Mouse (Mus musculus): Measurements from ENCODE around the gene Arhgef2. TPM values are rescaled to one million over a fixed set of nuclear protein-coding genes. Genes with fewer than 3 reads are reported as not detected.

Gene Arhgef2
- polyA plus RNA-seq, 1 experiment: 224 TPM

GRCm38 (mm10) chr3:88618074-88618871, 12.5 kb downstream of the Arhgef2 start:
- no peak for TF ChIP-seq POLR2A (IDR thresholded peaks at IDR 0.05; ENCODE audit: extremely low read depth, insufficient read depth, low read length)
- TF ChIP-seq CTCF (IDR thresholded peaks at IDR 0.05; ENCODE audit: extremely low read depth, insufficient read depth, low read length): no peak
- H3K27ac ChIP-seq (ENCODE audit: insufficient read depth, low read length): no peak overlapping the region
- peaks cover 2% of the 10 kb centered on the region for H3K4me1 ChIP-seq (ENCODE audit: control insufficient read depth, insufficient read depth, low read length)
- no peak overlapping the region for H3K4me3 ChIP-seq (ENCODE audit: insufficient read depth, low read length)

DNA sequence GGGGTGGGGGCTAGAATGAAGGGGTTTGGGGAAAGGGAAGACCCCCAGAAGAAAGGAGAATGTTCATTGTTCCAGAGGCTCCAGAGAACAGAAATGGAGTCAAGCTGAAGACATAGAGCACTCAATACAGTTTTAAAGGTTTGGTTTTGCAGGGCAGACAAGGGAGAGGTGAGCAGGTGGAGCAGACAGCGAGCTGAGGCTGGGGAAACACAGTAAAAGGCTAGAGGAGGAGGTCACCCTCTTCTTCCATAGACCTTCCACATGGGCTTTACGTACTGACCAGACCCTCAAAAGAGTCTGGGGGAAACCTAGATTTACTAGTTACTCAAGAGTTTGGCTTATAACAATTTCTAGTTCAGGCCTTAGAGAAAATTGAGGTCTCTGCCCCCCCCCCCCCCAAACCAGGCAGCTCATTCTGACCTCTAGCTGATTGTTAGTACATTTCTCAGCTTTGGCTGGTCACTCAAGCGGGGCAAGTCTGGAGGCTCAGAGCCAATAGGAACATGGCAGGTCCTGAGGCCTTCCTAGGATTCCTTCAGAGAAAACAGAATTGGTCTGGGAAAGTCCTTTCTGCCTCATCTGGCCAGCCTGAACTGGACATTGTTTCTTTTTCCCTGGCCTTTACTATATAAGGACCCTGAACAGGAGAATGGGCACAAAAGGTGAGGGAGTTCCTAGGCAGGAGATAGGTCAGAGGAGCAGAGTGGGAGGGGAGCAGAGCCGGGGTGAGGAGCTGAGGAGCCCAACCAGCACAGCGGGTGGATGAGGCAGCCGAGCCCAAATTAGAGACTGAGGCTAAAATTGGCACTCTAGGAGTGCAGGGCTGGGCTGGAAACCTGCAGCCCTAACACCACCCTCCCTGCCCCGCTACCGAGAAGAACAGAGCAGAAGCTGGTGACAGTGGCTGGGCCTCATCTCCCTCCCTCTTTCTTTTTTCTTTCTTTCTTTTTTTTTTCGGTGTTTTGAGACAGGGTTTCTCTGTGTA, 13.6 kb downstream of the Arhgef2 start:
- Histone ChIP-seq H3K4me1 (ENCODE audit: control insufficient read depth, insufficient read depth, low read length) (peaks cover 8% of the 10 kb centered on the region), H3K4me3 (ENCODE audit: insufficient read depth, low read length) (no peak overlapping the region), H3K27ac (ENCODE audit: insufficient read depth, low read length) (0 out of 2 replicates have a peak overlapping the region, but pooled peaks have one; percentile 17)
- TF ChIP-seq CTCF (IDR thresholded peaks at IDR 0.05; ENCODE audit: extremely low read depth, insufficient read depth, low read length) (no peak), POLR2A (IDR thresholded peaks at IDR 0.05; ENCODE audit: extremely low read depth, insufficient read depth, low read length) (no peak)

GRCm38 (mm10) chr3:88620146-88620991, 14.6 kb downstream of the Arhgef2 start:
- Histone ChIP-seq H3K4me3 (ENCODE audit: insufficient read depth, low read length) (peak overlapping the region; percentile 74), H3K4me1 (ENCODE audit: control insufficient read depth, insufficient read depth, low read length) (peaks cover 13% of the 10 kb centered on the region), H3K27ac (ENCODE audit: insufficient read depth, low read length) (peak overlapping the region; percentile 95)
- TF ChIP-seq CTCF (IDR thresholded peaks at IDR 0.05; ENCODE audit: extremely low read depth, insufficient read depth, low read length): no peak
- no peak for TF ChIP-seq POLR2A (IDR thresholded peaks at IDR 0.05; ENCODE audit: extremely low read depth, insufficient read depth, low read length)

DNA sequence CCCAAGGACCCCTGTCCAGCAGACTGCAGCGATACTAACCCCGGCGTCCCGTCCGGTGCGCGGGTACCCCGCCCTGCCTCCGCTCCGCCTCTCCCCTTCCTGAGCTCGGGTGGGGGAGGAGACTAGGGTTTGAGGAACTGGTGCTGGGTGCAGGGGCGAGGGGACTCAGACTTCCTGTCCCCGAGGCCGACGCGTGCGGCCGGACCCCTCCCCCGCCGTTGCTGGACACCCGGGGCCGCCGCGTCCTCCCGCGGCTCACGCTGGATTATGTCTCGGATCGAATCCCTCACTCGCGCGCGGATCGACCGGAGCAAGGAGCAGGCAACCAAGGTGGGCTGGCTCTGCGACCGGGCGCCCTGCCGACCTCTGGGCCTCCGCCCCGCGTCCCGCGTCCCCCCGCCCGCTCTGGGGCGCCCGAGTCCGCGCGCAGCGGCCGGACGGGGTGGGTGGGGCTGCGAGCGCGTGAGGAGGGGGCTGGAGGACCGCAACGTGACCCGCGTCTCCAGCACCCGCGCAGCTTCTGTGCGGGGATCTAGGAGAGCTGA, 15.3 kb downstream of the Arhgef2 start:
- peak overlapping the region; percentile 95 for H3K27ac ChIP-seq (ENCODE audit: insufficient read depth, low read length)
- H3K4me3 ChIP-seq (ENCODE audit: insufficient read depth, low read length): peak overlapping the region; percentile 74

GRCm38 (mm10) chr3:88621537-88622112, 15.9 kb downstream of the Arhgef2 start:
- Histone ChIP-seq H3K27ac (ENCODE audit: insufficient read depth, low read length) (peak overlapping the region; percentile 95), H3K4me1 (ENCODE audit: control insufficient read depth, insufficient read depth, low read length) (peaks cover 19% of the 10 kb centered on the region), H3K4me3 (ENCODE audit: insufficient read depth, low read length) (peak overlapping the region; percentile 74)
- TF ChIP-seq POLR2A (IDR thresholded peaks at IDR 0.05; ENCODE audit: extremely low read depth, insufficient read depth, low read length) (no peak), CTCF (IDR thresholded peaks at IDR 0.05; ENCODE audit: extremely low read depth, insufficient read depth, low read length) (no peak)

More for the DNA sequence above, 15.3 kb downstream of the Arhgef2 start:
- H3K4me1 ChIP-seq (ENCODE audit: control insufficient read depth, insufficient read depth, low read length): peaks cover 17% of the 10 kb centered on the region
- TF ChIP-seq POLR2A (IDR thresholded peaks at IDR 0.05; ENCODE audit: extremely low read depth, insufficient read depth, low read length): peak; percentile 48; the same call in 1 of the 2 replicates
- TF ChIP-seq CTCF (IDR thresholded peaks at IDR 0.05; ENCODE audit: extremely low read depth, insufficient read depth, low read length): no peak

GRCm38 (mm10) chr3:88622113-88622940, 16.6 kb downstream of the Arhgef2 start:
- TF ChIP-seq CTCF (IDR thresholded peaks at IDR 0.05; ENCODE audit: extremely low read depth, insufficient read depth, low read length) (no peak), POLR2A (IDR thresholded peaks at IDR 0.05; ENCODE audit: extremely low read depth, insufficient read depth, low read length) (0 out of 2 replicates have a peak, but pooled peaks have one; percentile 50)

DNA sequence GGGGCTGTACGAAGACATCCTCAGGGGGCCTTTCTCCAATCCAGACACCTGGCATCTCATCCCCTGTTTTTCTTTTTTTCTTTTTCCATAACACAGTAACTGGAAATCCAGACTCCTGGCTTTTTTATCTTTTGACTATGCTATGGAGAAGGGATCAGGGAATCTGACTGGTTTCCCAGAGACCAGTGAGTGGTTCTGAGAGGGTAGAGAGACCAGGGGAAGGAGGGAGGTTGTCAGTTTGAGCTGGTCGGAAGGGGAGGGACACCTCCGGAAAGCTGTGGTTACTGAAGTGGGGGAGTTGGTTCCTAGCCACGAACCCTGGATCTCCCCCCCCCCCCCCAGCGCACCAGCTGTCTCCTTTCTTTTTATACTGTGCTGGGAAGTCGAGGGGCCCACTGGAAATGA, 17.2 kb downstream of the Arhgef2 start:
- H3K4me3 ChIP-seq (ENCODE audit: insufficient read depth, low read length): peak overlapping the region; percentile 74
- TF ChIP-seq CTCF (IDR thresholded peaks at IDR 0.05; ENCODE audit: extremely low read depth, insufficient read depth, low read length) (no peak), POLR2A (IDR thresholded peaks at IDR 0.05; ENCODE audit: extremely low read depth, insufficient read depth, low read length) (peak; percentile 64)

More at GRCm38 (mm10) chr3:88622113-88622940, 16.6 kb downstream of the Arhgef2 start:
- peak overlapping the region; percentile 74 for H3K4me3 ChIP-seq (ENCODE audit: insufficient read depth, low read length)
- H3K4me1 ChIP-seq (ENCODE audit: control insufficient read depth, insufficient read depth, low read length): peaks cover 19% of the 10 kb centered on the region
- peak overlapping the region; percentile 95 for H3K27ac ChIP-seq (ENCODE audit: insufficient read depth, low read length)

More for the DNA sequence above, 17.2 kb downstream of the Arhgef2 start:
- Histone ChIP-seq H3K27ac (ENCODE audit: insufficient read depth, low read length) (peak overlapping the region; percentile 94), H3K4me1 (ENCODE audit: control insufficient read depth, insufficient read depth, low read length) (peaks cover 19% of the 10 kb centered on the region)

Data from cortical plate, adult 2 months (tissue).